Mouse (Mus musculus): ENCODE data around the gene Atp8b5. TPM values are rescaled to one million over a fixed set of nuclear protein-coding genes. Genes with fewer than 3 reads are reported as not detected.

Gene Atp8b5
- total and polyA plus RNA-seq, 3 experiments = 0.08 to 0.14 TPM; not detected in 1

DNA sequence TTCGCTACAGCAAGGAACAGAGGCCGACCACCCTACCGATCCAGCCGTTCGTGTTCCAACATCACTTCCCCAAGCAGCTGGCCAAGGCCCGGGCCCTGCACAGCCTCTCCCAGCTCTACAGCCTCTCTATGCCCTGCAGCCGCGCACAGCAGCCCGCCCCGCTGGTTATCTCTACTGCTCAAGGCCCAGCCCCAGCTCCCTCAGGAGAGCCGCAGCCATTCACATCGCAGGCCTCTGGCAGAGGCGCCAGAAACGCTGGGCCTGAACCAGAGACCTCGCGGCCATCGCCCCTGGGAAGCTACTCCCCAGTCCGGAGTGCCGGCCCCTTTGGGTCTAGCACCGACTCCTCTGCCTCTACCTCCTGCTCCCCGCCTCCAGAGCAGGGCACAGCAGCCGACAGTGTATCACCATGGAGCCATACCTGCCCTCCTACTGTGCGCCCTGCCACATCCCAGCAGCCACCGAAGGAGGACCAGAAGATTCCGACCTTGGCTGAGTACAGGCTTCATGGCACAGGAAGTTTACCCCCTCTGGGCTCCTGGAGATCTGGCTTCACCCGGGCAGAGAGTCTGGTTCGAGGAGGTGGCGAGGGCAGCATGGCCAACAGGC is 154.8 kb downstream of the Atp8b5 start:
- peak in 1 of 2 experiments; percentile 47 for DNase-seq

More for the DNA sequence above, 154.8 kb downstream of the Atp8b5 start:
- H3K4me1 ChIP-seq (ENCODE audit: control insufficient read depth, insufficient read depth, low read length) = peaks cover 15% of the 10 kb centered on the region
- TF ChIP-seq EP300 (IDR thresholded peaks at IDR 0.05; ENCODE audit: insufficient read depth, low read depth, low read length) (no peak), CTCF (IDR thresholded peaks at IDR 0.05) (no peak), POLR2A (IDR thresholded peaks at IDR 0.05; ENCODE audit: insufficient read depth, low read depth, low read length) (no peak)
- H3K4me3 ChIP-seq = no peak overlapping the region
- H3K36me3 ChIP-seq (ENCODE audit: control insufficient read depth, insufficient read depth, low read length) = peaks cover 10% of the 10 kb centered on the region
- H3K27me3 ChIP-seq (ENCODE audit: control insufficient read depth, insufficient read depth, low read length) = no peaks in the 10 kb centered on the region
- no peaks in the 10 kb centered on the region for H3K79me2 ChIP-seq (replicated peaks; ENCODE audit: control insufficient read depth, insufficient read depth, low read length)
- H3K27ac ChIP-seq = no peak overlapping the region
- 80% methylated on average over 28 of the region's 28 CpGs for WGBS
- intact Hi-C loops (cut with DNase I) = loop anchor here (5.0 kb wide), 1 partner anchor 374 kb away; the partner anchor contains the start of gene Fam214b
- H3K9ac ChIP-seq (ENCODE audit: low read depth, low read length) = no peak overlapping the region

Other genes with a start within 250 kb of the Atp8b5 start
- 10 to 100 TPM; 21.0 to 26.5 TPM for gene Pigo, start 241.3 kb upstream of the Atp8b5 start, total RNA-seq (2021)
- gene Pigo, start 241.3 kb upstream of the Atp8b5 start, polyA plus RNA-seq (2012; rRNA removed) = 20.1 and 27.1 TPM in 2 replicates
- gene Stoml2, start 235.4 kb upstream of the Atp8b5 start, total RNA-seq (2021) = 100 to 1,000 TPM; 101 to 114 TPM
- 97.3 and 117 TPM in 2 replicates for gene Stoml2, start 235.4 kb upstream of the Atp8b5 start, polyA plus RNA-seq (2012; rRNA removed)
- 10 to 100 TPM; 26.3 to 33.1 TPM for gene Fam214b, start 220.9 kb upstream of the Atp8b5 start, total RNA-seq (2021)
- 19.6 and 21.3 TPM in 2 replicates for gene Fam214b, start 220.9 kb upstream of the Atp8b5 start, polyA plus RNA-seq (2012; rRNA removed)
- 10 to 100 TPM in 1 of 2 experiments, 1 to 10 TPM in 1; 10.0 to 10.9 TPM for gene Unc13b, start 208.2 kb upstream of the Atp8b5 start, total RNA-seq (2021)
- 6.7 and 11.7 TPM in 2 replicates for gene Unc13b, start 208.2 kb upstream of the Atp8b5 start, polyA plus RNA-seq (2012; rRNA removed)
- 10 to 100 TPM; 43.5 to 45.3 TPM for gene Rusc2, start 114.8 kb downstream of the Atp8b5 start, total RNA-seq (2021)
- 27.2 and 27.5 TPM in 2 replicates for gene Rusc2, start 114.8 kb downstream of the Atp8b5 start, polyA plus RNA-seq (2012; rRNA removed)
- not detected for gene Fam166b, start 162.0 kb downstream of the Atp8b5 start, total RNA-seq (2021)
- 1.4 TPM in 1 of 2 replicates, not detected in the other for gene Fam166b, start 162.0 kb downstream of the Atp8b5 start, polyA plus RNA-seq (2012; rRNA removed)
- gene Tesk1, start 174.8 kb downstream of the Atp8b5 start, total RNA-seq (2021) = 10 to 100 TPM; 36.6 to 37.5 TPM
- 51.5 and 52.6 TPM in 2 replicates for gene Tesk1, start 174.8 kb downstream of the Atp8b5 start, polyA plus RNA-seq (2012; rRNA removed)
- 1 to 10 TPM in 1 of 2 experiments, under 1 TPM in 1; 0.97 to 1.0 TPM for gene Cd72, start 187.5 kb downstream of the Atp8b5 start, total RNA-seq (2021)
- gene Cd72, start 187.5 kb downstream of the Atp8b5 start, polyA plus RNA-seq (2012; rRNA removed) = 1.8 and 4.8 TPM in 2 replicates
- gene Sit1, start 216.6 kb downstream of the Atp8b5 start, total RNA-seq (2021) = under 1 TPM in 1 of 2 experiments, not detected in 1; 0.31 TPM
- gene Sit1, start 216.6 kb downstream of the Atp8b5 start, polyA plus RNA-seq (2012; rRNA removed) = not detected in 2 replicates
- gene Ccdc107, start 225.7 kb downstream of the Atp8b5 start, total RNA-seq (2021) = 10 to 100 TPM; 29.8 to 33.8 TPM
- gene Ccdc107, start 225.7 kb downstream of the Atp8b5 start, polyA plus RNA-seq (2012; rRNA removed) = 50.8 and 67.9 TPM in 2 replicates
- under 1 TPM; 0.30 to 0.31 TPM for gene Arhgef39, start 232.5 kb downstream of the Atp8b5 start, total RNA-seq (2021)
- gene Arhgef39, start 232.5 kb downstream of the Atp8b5 start, polyA plus RNA-seq (2012; rRNA removed) = 1.6 and 1.7 TPM in 2 replicates
- gene Car9, start 239.8 kb downstream of the Atp8b5 start, total RNA-seq (2021) = under 1 TPM; 0.11 to 0.34 TPM
- 0.32 and 0.55 TPM in 2 replicates for gene Car9, start 239.8 kb downstream of the Atp8b5 start, polyA plus RNA-seq (2012; rRNA removed)